Mouse (Mus musculus) T-cell, adult 2 months (primary cell): Measurements from ENCODE around the gene Dlk2.

Experiments used
- DNase-seq: peaks from one replicate; pipeline ENCODE4 v3.0.0; 2022; ENCODE audit warnings: low spot score

Gene Dlk2

DNA sequence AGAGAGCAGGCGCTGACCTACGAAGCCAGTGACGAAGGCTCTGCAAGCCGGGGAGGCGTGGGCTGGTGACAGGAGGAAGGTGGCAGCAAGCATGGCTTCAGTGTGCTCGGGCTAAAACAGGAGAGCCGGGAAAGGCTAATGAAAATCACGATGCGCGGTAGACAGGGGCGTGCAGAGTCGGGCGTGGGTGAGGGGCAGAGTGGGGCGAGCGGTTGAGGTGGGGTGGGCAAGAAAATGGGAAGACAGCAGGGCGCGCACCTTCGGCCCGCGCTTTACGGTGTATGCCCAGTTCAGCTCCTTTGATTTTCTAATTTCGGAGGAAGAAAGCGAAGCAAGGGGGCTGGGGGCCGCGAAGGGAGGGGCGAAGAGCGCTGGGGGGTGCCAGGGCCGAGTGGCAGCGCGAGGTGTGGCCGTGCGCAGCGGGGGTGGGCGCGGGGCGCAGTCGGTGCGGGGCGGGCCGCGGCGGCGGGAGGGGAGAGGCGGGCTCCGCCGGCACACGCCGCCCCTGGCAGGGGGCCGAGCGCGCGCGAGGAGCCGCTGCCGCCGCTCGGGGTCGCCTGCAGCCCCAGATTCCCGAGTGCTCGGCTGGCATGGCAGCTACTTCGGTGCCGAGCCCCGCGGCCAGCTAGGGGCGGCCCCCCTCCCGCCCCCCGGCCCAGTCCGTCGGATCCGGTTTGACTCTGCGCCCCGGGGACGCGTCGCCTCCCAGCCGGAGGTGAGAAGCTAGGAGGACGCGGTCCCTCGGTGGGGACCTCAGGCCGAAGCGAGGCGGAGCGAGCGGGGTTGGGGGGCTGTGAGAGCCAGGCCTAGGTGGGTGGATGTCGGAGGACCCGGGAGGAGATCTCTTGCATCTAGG lies at the start of gene Dlk2:
Gene Dlk2, plus strand, starts transcription at position 58 of the 856 bp plus-strand sequence.
- DNase-seq = no peak

DNA sequence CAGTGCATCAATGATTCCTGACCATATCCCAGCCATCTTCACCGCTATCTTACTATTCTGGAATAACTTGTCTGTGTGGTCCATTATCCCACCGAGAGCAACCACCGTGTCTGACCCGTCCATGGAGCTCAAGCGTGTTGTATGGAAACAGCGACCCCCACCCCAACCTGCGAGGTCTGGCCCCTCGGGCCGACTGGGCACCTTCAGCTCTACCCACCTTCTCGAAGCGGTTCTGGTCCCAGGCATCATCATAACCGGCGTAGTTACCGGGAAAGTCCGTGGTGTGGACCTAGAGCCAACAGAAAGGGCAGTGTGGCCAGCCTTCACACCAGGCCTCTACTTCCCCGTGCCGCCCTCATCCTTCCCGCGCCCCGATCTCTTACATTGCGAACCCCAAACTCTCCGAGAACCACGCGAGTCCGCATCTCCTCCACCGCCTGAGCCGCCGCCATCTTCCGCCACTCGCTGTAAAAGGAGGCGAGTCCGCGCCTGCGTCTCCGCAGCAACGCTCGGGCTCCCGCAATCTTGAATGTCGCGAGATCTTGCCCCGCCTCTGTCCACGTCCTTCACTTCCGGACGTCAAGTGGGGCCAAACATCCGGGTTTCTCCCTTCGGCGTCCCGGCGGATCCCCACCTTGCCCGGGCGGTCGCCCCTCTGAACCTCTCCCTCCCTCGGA lies 49.6 kb upstream of the Dlk2 start, which contains the start of the genes Polr1c and Yipf3:
Gene Polr1c, minus strand, starts transcription at position 543 of the 677 bp plus-strand sequence.
Gene Yipf3, plus strand, starts transcription at position 569 of the 677 bp plus-strand sequence.
- peak; percentile 94 for DNase-seq

DNA sequence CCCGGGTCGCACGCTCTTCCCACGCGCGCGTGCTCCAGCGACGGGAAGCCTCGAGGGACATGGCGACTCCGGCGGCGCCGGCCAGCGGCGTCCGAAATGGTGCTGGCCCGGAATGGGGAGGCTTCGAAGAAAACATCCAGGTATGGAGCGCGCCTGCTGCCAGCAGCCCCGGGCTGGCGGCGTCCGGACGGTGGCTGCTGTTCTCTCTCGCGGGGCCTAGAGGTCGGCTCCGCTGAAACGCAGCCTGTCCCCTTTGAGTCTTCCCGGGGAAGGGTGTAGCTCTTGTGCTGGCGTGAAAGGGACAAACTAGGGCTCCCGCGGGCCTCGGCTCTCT lies 49.1 kb upstream of the Dlk2 start:
- DNase-seq = no peak

- DNase-seq = peak; percentile 36
Observed at GRCm38 (mm10) chr17:46251174-46251573, 46.0 kb upstream of the Dlk2 start.

GRCm38 (mm10) chr17:46252571-46253451 lies 44.4 kb upstream of the Dlk2 start:
- DNase-seq = peak; percentile 56

- peak; percentile 91 for DNase-seq
Observed at GRCm38 (mm10) chr17:46253452-46254084, 43.7 kb upstream of the Dlk2 start, which contains the start of gene Lrrc73. Lrrc73 (plus strand) TSS chr17:46253531.

DNA sequence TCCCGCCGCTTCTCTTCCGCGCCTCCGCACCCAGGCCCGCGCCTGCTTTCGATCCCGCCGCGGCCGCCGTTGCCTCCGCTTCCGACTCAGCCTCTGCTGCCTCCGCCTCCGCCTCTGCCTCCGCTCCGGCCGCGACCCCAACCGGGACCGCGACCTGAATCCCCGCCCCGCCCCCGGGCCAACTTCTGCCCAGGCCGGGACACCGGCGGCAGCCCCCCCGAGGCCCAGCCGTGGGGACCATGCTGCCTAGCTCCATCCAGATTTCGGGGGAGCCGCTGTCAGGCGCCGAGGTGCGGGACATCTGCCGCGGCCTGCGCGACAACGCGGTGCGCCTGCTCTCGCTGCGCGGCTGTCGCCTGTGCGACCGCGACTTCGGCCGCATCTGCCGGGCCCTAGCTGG lies 43.1 kb upstream of the Dlk2 start:
- no peak for DNase-seq

GRCm38 (mm10) chr17:46255147-46255546 lies 42.1 kb upstream of the Dlk2 start:
- DNase-seq = no peak

DNA sequence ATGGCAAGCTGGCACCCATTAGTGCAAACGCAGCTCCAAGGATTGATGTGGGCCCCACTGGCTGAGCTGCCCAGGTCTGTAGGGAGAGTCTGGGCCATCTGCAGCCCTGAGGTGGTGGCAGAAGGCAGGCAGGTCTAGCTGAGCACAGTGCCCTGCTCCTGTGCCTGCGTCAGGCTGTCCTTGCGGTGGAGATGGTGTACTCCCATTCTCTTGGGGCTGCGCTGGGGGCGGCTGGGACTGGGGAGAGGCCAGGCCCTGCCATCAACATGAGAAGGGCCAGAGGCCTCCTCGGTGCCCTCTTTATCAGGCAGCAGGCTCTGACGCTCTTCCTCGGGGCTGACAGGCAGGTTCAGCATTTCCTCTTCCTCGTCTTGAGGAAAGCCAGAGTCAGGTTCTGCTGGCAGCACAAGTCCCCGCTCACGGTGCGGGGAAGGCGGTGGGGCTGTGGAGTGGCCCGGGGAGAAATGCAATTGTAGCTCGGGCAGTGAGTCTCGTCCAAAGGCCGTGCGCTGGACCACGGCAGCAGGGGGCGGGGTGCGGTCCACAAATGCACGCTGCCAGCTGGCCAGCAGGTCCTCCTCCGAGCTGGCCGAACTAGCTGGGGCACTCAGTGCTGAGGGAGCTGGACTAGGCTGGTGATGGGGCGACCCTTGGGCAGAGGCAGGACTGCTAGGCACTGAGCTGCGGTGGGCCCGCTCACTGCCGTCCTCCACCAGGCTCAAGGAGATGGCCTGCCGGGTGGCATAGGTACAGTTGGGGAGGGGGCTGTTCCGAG lies 38.8 kb upstream of the Dlk2 start:
- DNase-seq = no peak

DNA sequence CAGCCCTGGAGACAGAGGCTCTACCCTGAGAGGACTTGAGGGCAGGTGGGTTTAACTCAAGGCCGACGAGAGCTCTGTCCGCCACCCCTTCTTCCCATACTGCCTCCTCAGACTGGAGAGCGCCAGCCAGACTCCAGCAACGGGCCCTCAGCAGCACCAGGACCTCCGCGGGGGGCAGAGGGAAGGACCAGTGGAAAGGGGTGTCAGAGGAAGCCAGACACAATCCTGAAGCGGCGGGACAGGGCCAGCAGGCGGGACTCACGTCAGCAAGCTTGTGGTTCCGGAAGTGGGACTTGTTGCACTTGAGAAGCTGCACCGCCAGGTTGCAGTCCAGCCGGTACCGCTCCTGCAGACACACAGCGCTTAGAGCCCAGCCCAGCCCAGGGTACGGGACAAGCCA lies 37.5 kb upstream of the Dlk2 start:
- DNase-seq = no peak

GRCm38 (mm10) chr17:46262201-46262694 lies 35.0 kb upstream of the Dlk2 start:
- no peak for DNase-seq

DNA sequence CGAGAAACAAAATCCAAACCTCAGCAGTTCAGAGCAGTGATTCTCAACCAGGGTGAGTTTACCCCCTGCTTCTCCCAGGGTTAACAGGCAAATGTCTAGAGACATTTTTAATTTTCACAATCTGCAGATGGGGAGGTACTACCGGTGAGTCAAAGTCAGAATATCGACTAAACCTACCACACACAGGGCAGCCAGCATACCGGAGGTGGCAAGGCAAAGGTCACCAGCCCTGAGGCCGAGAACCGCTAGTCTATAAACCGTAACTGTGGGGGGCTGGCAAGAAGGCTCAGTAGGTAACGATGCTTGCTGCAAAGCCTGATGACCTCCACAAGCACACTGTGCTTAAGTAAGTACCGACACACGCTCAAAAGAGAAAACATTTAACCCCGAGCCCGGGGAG lies 31.7 kb upstream of the Dlk2 start:
- DNase-seq = no peak

- DNase-seq = peak; percentile 66
Observed at GRCm38 (mm10) chr17:46265918-46266618, 31.2 kb upstream of the Dlk2 start.

DNA sequence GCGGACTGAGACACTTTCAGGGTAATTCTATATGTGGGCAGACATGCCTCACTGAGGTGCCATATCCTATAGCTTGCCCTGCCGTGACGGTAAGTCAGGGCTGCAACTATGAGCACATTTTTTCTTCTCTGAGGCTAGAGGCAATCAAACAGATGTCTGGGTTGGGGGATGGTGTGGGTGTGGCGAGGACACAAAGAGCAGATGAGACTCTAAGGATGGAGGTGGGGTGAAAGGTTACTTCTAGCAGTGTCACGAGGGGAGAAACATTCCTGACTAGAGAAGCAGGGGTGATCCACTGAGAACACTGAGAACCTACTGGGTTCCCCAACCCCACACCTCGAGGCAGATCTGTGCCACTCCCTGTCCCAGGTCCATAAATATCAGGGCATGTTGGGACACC lies 30.2 kb upstream of the Dlk2 start:
- no peak for DNase-seq

GRCm38 (mm10) chr17:46267511-46267910 lies 29.7 kb upstream of the Dlk2 start:
- no peak for DNase-seq

GRCm38 (mm10) chr17:46268026-46268720 lies 29.0 kb upstream of the Dlk2 start:
- DNase-seq = no peak

DNA sequence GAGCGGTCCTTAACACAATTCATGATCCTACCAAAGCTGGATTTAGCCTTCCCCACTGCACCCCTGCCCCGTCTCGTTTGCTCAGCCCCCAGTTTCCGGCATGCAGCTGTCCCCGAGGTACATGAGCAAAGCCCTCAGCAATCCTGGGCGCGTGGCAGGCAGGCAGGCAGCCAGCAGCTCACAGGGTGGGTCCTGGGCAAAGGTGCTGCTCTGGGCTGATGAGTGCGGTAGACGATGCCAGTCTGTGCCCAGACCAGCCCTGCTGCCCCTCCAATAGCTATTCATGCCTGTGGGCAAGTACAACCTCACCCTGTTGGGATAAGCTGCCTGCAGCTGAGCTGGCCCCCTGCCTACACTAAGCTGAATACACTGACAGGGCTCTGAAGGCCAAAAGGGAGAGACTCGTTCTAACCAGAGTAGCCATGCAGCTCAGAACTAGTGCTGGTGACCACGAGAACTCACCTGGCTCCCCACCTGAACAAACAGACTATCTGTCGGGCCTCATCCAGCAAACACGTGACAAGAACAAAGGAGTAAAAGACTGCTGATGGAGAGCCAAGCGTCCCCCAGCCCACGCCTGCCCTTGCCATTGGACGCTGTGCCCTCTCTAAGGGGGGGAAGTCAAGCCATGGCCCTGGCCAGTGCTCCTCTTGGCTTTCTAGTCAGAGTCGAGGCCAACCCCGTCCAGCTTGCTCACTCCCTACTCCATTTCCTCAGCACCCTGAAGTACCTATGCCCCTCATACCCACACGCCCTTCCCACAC lies 27.3 kb upstream of the Dlk2 start:
- DNase-seq = no peak

- no peak for DNase-seq
Observed at GRCm38 (mm10) chr17:46272058-46272457, 25.2 kb upstream of the Dlk2 start.

- DNase-seq = no peak
Observed at GRCm38 (mm10) chr17:46272675-46273074, 24.5 kb upstream of the Dlk2 start.
